Comparison of ENCODE assay signal across 8 mouse cellular contexts in the genomic region with DNA sequence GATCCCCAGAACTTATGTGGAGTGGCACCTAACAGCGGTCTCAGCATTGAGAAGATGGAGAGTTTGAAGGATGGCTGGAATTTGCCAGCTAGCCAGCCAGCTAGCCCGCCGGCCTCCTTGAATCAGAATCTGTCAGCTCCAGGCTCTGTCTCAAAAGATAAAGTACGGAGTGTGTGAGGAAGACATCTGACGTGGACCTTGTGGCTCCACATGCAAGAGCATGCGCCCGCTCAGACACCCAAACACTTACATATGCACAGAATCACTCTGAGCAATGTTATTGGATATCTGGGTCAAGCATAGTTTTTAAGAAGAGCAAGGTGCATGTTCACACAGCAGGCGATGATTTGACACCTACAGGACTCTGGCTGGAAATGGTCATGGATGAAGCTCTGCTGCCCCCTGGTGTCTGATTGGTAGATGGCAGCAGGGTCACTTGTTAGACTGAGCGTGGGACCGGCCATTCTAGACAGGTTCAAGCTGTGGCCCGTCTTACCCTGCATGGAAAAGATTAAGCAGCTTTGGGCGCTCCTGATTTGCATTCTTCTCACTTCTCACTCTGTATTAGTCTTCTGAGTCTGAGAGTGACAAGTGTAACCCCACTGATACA. TPM values are rescaled to one million over a fixed set of nuclear protein-coding genes. Genes with fewer than 3 reads are reported as not detected.
DNase-seq lines count a peak whose midpoint lies in the region; ATAC-seq and TF ChIP-seq lines count a peak whose summit lies in the region.

No protein-coding gene starts in this region.

- H3K27me3 ChIP-seq in heart, adult 2 months (ENCODE audit: control insufficient read depth, insufficient read depth, low read length): no peaks in the 10 kb centered on the region
- H3K27me3 ChIP-seq in limb, embryonic 12.5 days: no peaks in the 10 kb centered on the region
- H3K27me3 ChIP-seq in splenic B cell, adult 2 months (ENCODE audit: control insufficient read depth, insufficient read depth, low read length, poor library complexity, severe bottlenecking): no peaks in the 10 kb centered on the region

- H3K79me2 ChIP-seq in heart, adult 2 months (replicated peaks; ENCODE audit: control insufficient read depth, insufficient read depth, low read length): no peaks in the 10 kb centered on the region

- H3K4me2 ChIP-seq in limb, embryonic 12.5 days: no peak overlapping the region

- DNase-seq in 3134 (ENCODE audit: extremely low read depth, insufficient read length, low spot score): peak; percentile 11
- peak; percentile 71 for DNase-seq in adrenal gland, adult 8-10 months
- DNase-seq in embryo, embryonic 9.5 days (ENCODE audit: extremely low spot score): peak; percentile 85
- peak; percentile 82 to 90 for DNase-seq in heart, adult 2 months
- peak; percentile 95 for DNase-seq in kidney, adult 9 months
- peak; percentile 92 for DNase-seq in naive thymus-derived CD4-positive, alpha-beta T cell, adult 2 months (ENCODE audit: low read depth)
- DNase-seq in splenic B cell, adult 2 months (ENCODE audit: low read depth, low spot score): peak; percentile 93

- no peak overlapping the region for H3K27ac ChIP-seq in heart, adult 2 months
- H3K27ac ChIP-seq in limb, embryonic 12.5 days: no peak overlapping the region

- no peak for TF ChIP-seq POLR2A in heart, adult 2 months (IDR thresholded peaks at IDR 0.05; ENCODE audit: insufficient read depth, low read depth, low read length)

- peak; percentile 96; the same call in 1 of the 2 replicates for TF ChIP-seq EP300 in heart, adult 2 months (IDR thresholded peaks at IDR 0.05; ENCODE audit: insufficient read depth, low read depth, low read length)

- no peak overlapping the region for H3K4me3 ChIP-seq in heart, adult 2 months
- H3K4me3 ChIP-seq in limb, embryonic 12.5 days (replicated peaks): no peak overlapping the region

- peak; percentile 66; the same call in 1 of the 2 replicates for ATAC-seq in limb, embryonic 12.5 days (ENCODE audit: insufficient number of reproducible peaks, insufficient read depth, low FRiP score, low TSS enrichment, low read depth)

- no peaks in the 10 kb centered on the region for H3K9me3 ChIP-seq in limb, embryonic 12.5 days

- no peak; the same call in none of the 2 replicates for TF ChIP-seq CTCF in heart, adult 2 months (IDR thresholded peaks at IDR 0.05)

- no peaks in the 10 kb centered on the region for H3K4me1 ChIP-seq in heart, adult 2 months (ENCODE audit: control insufficient read depth, insufficient read depth, low read length)
- no peaks in the 10 kb centered on the region for H3K4me1 ChIP-seq in limb, embryonic 12.5 days (replicated peaks)

- intact Hi-C loops in heart, adult 2 months (cut with DNase I): loop anchor here (1.0 kb wide), 3 partner anchors 43 to 167 kb away; no protein-coding TSS in a partner anchor

- WGBS in heart, adult 2 months: 36% methylated on average over 12 of the region's 12 CpGs
- WGBS in limb, embryonic 12.5 days: 46% methylated on average over 12 of the region's 12 CpGs

- H3K36me3 ChIP-seq in heart, adult 2 months (ENCODE audit: control insufficient read depth, insufficient read depth, low read length): no peaks in the 10 kb centered on the region
- H3K36me3 ChIP-seq in limb, embryonic 12.5 days: peaks cover 27% of the 10 kb centered on the region
- no peaks in the 10 kb centered on the region for H3K36me3 ChIP-seq in splenic B cell, adult 2 months (ENCODE audit: control insufficient read depth, insufficient read depth, low read length, poor library complexity, severe bottlenecking)

- H3K9ac ChIP-seq in heart, adult 2 months (ENCODE audit: low read depth, low read length): no peak overlapping the region
- no peak overlapping the region for H3K9ac ChIP-seq in limb, embryonic 12.5 days (replicated peaks)

RNA-seq across cellular contexts. Expression of a gene that starts 11.0 kb away (rescaled TPM):
- total RNA-seq in adrenal gland, adult 8-10 months (2022): 10 to 100 TPM in 1 of 4 experiments, 1 to 10 TPM in 3; 4.9 to 10.4 (median 7.3) TPM
- total RNA-seq in heart, adult 2 months (2021): 1 to 10 TPM; 2.8 to 3.3 TPM
- 4.2 and 9.7 TPM in 2 replicates for polyA plus RNA-seq in heart, adult 2 months (2012; rRNA removed)
- polyA plus RNA-seq in limb, embryonic 12.5 days (2016; fragmentation: Nextera tagmentation; extraction: Ambion mirVana): 1.9 and 2.2 TPM in 2 replicates

RNA-seq across cellular contexts. Expression of a gene that starts 18.5 kb away (rescaled TPM):
- total RNA-seq in adrenal gland, adult 8-10 months (2022): 100 to 1,000 TPM; 307 to 396 (median 352) TPM
- 10 to 100 TPM; 13.8 to 14.2 TPM for total RNA-seq in heart, adult 2 months (2021)
- 40.8 and 51.2 TPM in 2 replicates for polyA plus RNA-seq in heart, adult 2 months (2012; rRNA removed)
- 119 and 126 TPM in 2 replicates for polyA plus RNA-seq in limb, embryonic 12.5 days (2016; fragmentation: Nextera tagmentation; extraction: Ambion mirVana)

RNA-seq across cellular contexts. Expression of a gene that starts 37.9 kb away (rescaled TPM):
- 1 to 10 TPM; 1.7 to 3.7 (median 2.6) TPM for total RNA-seq in adrenal gland, adult 8-10 months (2022)
- not detected for total RNA-seq in heart, adult 2 months (2021)
- 0.03 and 0.14 TPM in 2 replicates for polyA plus RNA-seq in heart, adult 2 months (2012; rRNA removed)
- 0.83 and 0.84 TPM in 2 replicates for polyA plus RNA-seq in limb, embryonic 12.5 days (2016; fragmentation: Nextera tagmentation; extraction: Ambion mirVana)

Comparison
In these comparisons a context has a peak if more than half of its experiments do, and no peak if none do; other contexts are left out.
1. DNase-seq: peak in every context shown above with its lines; median percentile 95 in kidney, adult 9 months; 93 in splenic B cell, adult 2 months; 92 in naive thymus-derived CD4-positive, alpha-beta T cell, adult 2 months; 86 in heart, adult 2 months; 85 in embryo, embryonic 9.5 days; 71 in adrenal gland, adult 8-10 months; 11 in 3134.
2. RNA of a gene that starts 18.5 kb away (total RNA-seq): 307 to 396 TPM in adrenal gland, adult 8-10 months; 13.8 to 14.2 TPM in heart, adult 2 months; every median in the first group is over 10 times any median in the second.